Comparison of ENCODE assay signal across 19 mouse cellular contexts in genomic region chr4:143217189-143217588, GRCm38 (mm10).
"Had no signal": no experiment of that assay in that cellular context is flagged by ENCODE, and none has a peak within 500 bp of the region (broad histone marks: within the 10 kb centered on the region; RNA-seq: fewer than 3 reads in every experiment).

No protein-coding gene starts in this region.

- H3K4me3 ChIP-seq: intestine, embryonic 15.5 days; layer of hippocampus, adult 2 months; left cerebral cortex, adult 2 months; lung, embryonic 15.5 days; midbrain, embryonic 12.5 days; myocyte; neural tube, embryonic 13.5 days had no signal

- DNase-seq: kidney, adult 11 months; kidney, postnatal 25 days; layer of hippocampus, adult 9-11 months; layer of hippocampus, postnatal 36 days; lung, adult 18-20 months; lung, postnatal 10 days; lung, postnatal 36 days; retina, postnatal 1 day; thymus, adult 18-20 months; thymus, postnatal 36 days had no signal

- H3K27me3 ChIP-seq: intestine, embryonic 15.5 days; lung, embryonic 15.5 days; neural tube, embryonic 13.5 days had no signal

- ATAC-seq: intestine, embryonic 15.5 days; midbrain, embryonic 16.5 days had no signal

- H3K4me2 ChIP-seq: intestine, embryonic 15.5 days; lung, embryonic 15.5 days; midbrain, embryonic 12.5 days; neural tube, embryonic 13.5 days had no signal

- H3K9me3 ChIP-seq: intestine, embryonic 15.5 days; lung, embryonic 15.5 days; midbrain, embryonic 12.5 days; neural tube, embryonic 13.5 days had no signal

- H3K36me3 ChIP-seq: intestine, embryonic 15.5 days; lung, embryonic 15.5 days; midbrain, embryonic 12.5 days; neural tube, embryonic 13.5 days had no signal

- H3K27ac ChIP-seq: intestine, embryonic 15.5 days; kidney, postnatal 0 days; layer of hippocampus, adult 2 months; left cerebral cortex, adult 2 months; lung, embryonic 15.5 days; midbrain, embryonic 12.5 days; neural tube, embryonic 13.5 days had no signal

- H3K9ac ChIP-seq: intestine, embryonic 15.5 days; lung, embryonic 15.5 days; midbrain, embryonic 12.5 days; neural tube, embryonic 13.5 days had no signal
